Mouse (Mus musculus) mouse trophoblast stem cell (cell line): ENCODE results near the gene Ints14.

Experiments
- in situ Hi-C, 2 experiments: fragments of 300-500 bp; cut with MseI, MboI; formaldehyde crosslinking; loops; 2 replicates in 1 of 2; 3 replicates in 1 of 2; pipeline ENCODE4 v1.15.1; 2025

Gene Ints14

GRCm38 (mm10) chr9:64960117-64960977 lies at the start of gene Ints14:
Ints14 (plus strand) TSS chr9:64960905.
- in situ Hi-C loops, result no loop called here

- in situ Hi-C loops, result no loop called here
Measured at GRCm38 (mm10) chr9:64913406-64913805, 47.3 kb upstream of the Ints14 start.

- in situ Hi-C loops, result no loop called here
Measured at GRCm38 (mm10) chr9:64913973-64914372, 46.7 kb upstream of the Ints14 start.

GRCm38 (mm10) chr9:64914629-64915028 lies 46.1 kb upstream of the Ints14 start:
- in situ Hi-C loops, result no loop called here

- in situ Hi-C loops, result no loop called here
Measured at GRCm38 (mm10) chr9:64918560-64918959, 42.1 kb upstream of the Ints14 start.

GRCm38 (mm10) chr9:64925771-64926170 lies 34.9 kb upstream of the Ints14 start:
- in situ Hi-C loops, result no loop called here

- in situ Hi-C loops, result no loop called here
Measured at GRCm38 (mm10) chr9:64926201-64926991, 34.3 kb upstream of the Ints14 start.

- in situ Hi-C loops, result no loop called here
Measured at GRCm38 (mm10) chr9:64930256-64930655, 30.4 kb upstream of the Ints14 start.

- in situ Hi-C loops, result no loop called here
Measured at GRCm38 (mm10) chr9:64931751-64932610, 28.7 kb upstream of the Ints14 start.

- in situ Hi-C loops, result no loop called here
Measured at GRCm38 (mm10) chr9:64934015-64934754, 26.5 kb upstream of the Ints14 start.

- in situ Hi-C loops, result no loop called here
Measured at GRCm38 (mm10) chr9:64936508-64936907, 24.2 kb upstream of the Ints14 start.

- in situ Hi-C loops, result no loop called here
Measured at GRCm38 (mm10) chr9:64937491-64937890, 23.2 kb upstream of the Ints14 start.

GRCm38 (mm10) chr9:64938535-64938934 lies 22.2 kb upstream of the Ints14 start:
- in situ Hi-C loops, result no loop called here

- in situ Hi-C loops, result no loop called here
Measured at GRCm38 (mm10) chr9:64939281-64939680, 21.4 kb upstream of the Ints14 start.

- in situ Hi-C loops, result no loop called here
Measured at GRCm38 (mm10) chr9:64939790-64940189, 20.9 kb upstream of the Ints14 start.

GRCm38 (mm10) chr9:64940731-64941346 lies 19.9 kb upstream of the Ints14 start:
- in situ Hi-C loops, result no loop called here

- in situ Hi-C loops, result no loop called here
Measured at GRCm38 (mm10) chr9:64941650-64942049, 19.1 kb upstream of the Ints14 start.

- in situ Hi-C loops, result no loop called here
Measured at GRCm38 (mm10) chr9:64943997-64944396, 16.7 kb upstream of the Ints14 start.

- in situ Hi-C loops, result no loop called here
Measured at GRCm38 (mm10) chr9:64947483-64948095, 13.1 kb upstream of the Ints14 start.

- in situ Hi-C loops, result no loop called here
Measured at GRCm38 (mm10) chr9:64951161-64951657, 9.5 kb upstream of the Ints14 start, which contains the start of gene Slc24a1. Slc24a1 (minus strand) TSS chr9:64951607.
